Mouse (Mus musculus): ENCODE measurements around the gene Hcar1.

The Hcar1 gene

GRCm38 (mm10) chr5:123863934-123864333 lies 15.9 kb downstream of the Hcar1 start:
- no peak for DNase-seq (ENCODE audit: low spot score in 2 of 2)

GRCm38 (mm10) chr5:123862374-123863350 lies 17.2 kb downstream of the Hcar1 start:
- no peak for DNase-seq (ENCODE audit: low spot score in 2 of 2)

GRCm38 (mm10) chr5:123858798-123859197 lies 21.0 kb downstream of the Hcar1 start:
- no peak for DNase-seq (ENCODE audit: low spot score in 2 of 2)

GRCm38 (mm10) chr5:123854511-123854910 lies 25.3 kb downstream of the Hcar1 start:
- DNase-seq (ENCODE audit: low spot score in 2 of 2), result no peak

GRCm38 (mm10) chr5:123853877-123854504 lies 25.8 kb downstream of the Hcar1 start:
- DNase-seq (ENCODE audit: low spot score in 2 of 2), result no peak

GRCm38 (mm10) chr5:123851398-123851797 lies 28.4 kb downstream of the Hcar1 start:
- DNase-seq (ENCODE audit: low spot score in 2 of 2), result no peak

GRCm38 (mm10) chr5:123844316-123844715 lies 35.5 kb downstream of the Hcar1 start:
- no peak for DNase-seq (ENCODE audit: low spot score in 2 of 2)

GRCm38 (mm10) chr5:123843816-123844215 lies 36.0 kb downstream of the Hcar1 start:
- no peak for DNase-seq (ENCODE audit: low spot score in 2 of 2)

GRCm38 (mm10) chr5:123842935-123843282 lies 36.9 kb downstream of the Hcar1 start:
- DNase-seq (ENCODE audit: low spot score in 2 of 2), result no peak

- no peak for DNase-seq (ENCODE audit: low spot score in 2 of 2)
These were observed 37.4 kb downstream of the Hcar1 start for GRCm38 (mm10) chr5:123842221-123842934.

- DNase-seq (ENCODE audit: low spot score in 2 of 2), result no peak
These were observed 42.4 kb downstream of the Hcar1 start for GRCm38 (mm10) chr5:123837371-123837770.

- no peak for DNase-seq (ENCODE audit: low spot score in 2 of 2)
These were observed 45.0 kb downstream of the Hcar1 start for GRCm38 (mm10) chr5:123834836-123835235.

- no peak for DNase-seq (ENCODE audit: low spot score in 2 of 2)
These were observed 47.5 kb downstream of the Hcar1 start for GRCm38 (mm10) chr5:123832309-123832708.

- peak in 1 of 2 experiments; percentile 30 for DNase-seq (ENCODE audit: low spot score in 2 of 2)
These were observed 52.1 kb downstream of the Hcar1 start for GRCm38 (mm10) chr5:123827659-123828091.
